Mouse (Mus musculus): ENCODE data around the gene Trmo. TPM values are rescaled to one million over a fixed set of nuclear protein-coding genes. Genes with fewer than 3 reads are reported as not detected.
A peak's percentile ranks its signal among the peaks of the same experiment; 100 is the strongest.

Trmo gene
- polyA plus RNA-seq (2012; rRNA removed), result 8.1 and 9.8 TPM in 2 replicates

- peak; percentile 99 for DNase-seq (ENCODE audit: low read depth)
- peak; percentile 96 for TF ChIP-seq POLR2A (IDR thresholded peaks at IDR 0.05; ENCODE audit: borderline replicate concordance, extremely low read depth, insufficient read depth, insufficient read length, poor library complexity, severe bottlenecking)
- TF ChIP-seq CTCF (IDR thresholded peaks at IDR 0.05; ENCODE audit: borderline replicate concordance, extremely low read depth, insufficient read depth, insufficient read length), result no peak
Observed at GRCm38 (mm10) chr4:46389013-46389611, at the start of gene Trmo. Gene Trmo, minus strand, starts transcription at chr4:46389437.

GRCm38 (mm10) chr4:46432339-46433036, 43.3 kb upstream of the Trmo start:
- no peak for DNase-seq (ENCODE audit: low read depth)
- TF ChIP-seq POLR2A (IDR thresholded peaks at IDR 0.05; ENCODE audit: borderline replicate concordance, extremely low read depth, insufficient read depth, insufficient read length, poor library complexity, severe bottlenecking), result no peak
- TF ChIP-seq CTCF (IDR thresholded peaks at IDR 0.05; ENCODE audit: borderline replicate concordance, extremely low read depth, insufficient read depth, insufficient read length), result no peak

- peak; percentile 91 for DNase-seq (ENCODE audit: low read depth)
- TF ChIP-seq CTCF (IDR thresholded peaks at IDR 0.05; ENCODE audit: borderline replicate concordance, extremely low read depth, insufficient read depth, insufficient read length), result no peak
- TF ChIP-seq POLR2A (IDR thresholded peaks at IDR 0.05; ENCODE audit: borderline replicate concordance, extremely low read depth, insufficient read depth, insufficient read length, poor library complexity, severe bottlenecking), result no peak
Observed at GRCm38 (mm10) chr4:46428903-46429499, 39.8 kb upstream of the Trmo start.

- no peak for DNase-seq (ENCODE audit: low read depth)
- TF ChIP-seq CTCF (IDR thresholded peaks at IDR 0.05; ENCODE audit: borderline replicate concordance, extremely low read depth, insufficient read depth, insufficient read length), result no peak
- TF ChIP-seq POLR2A (IDR thresholded peaks at IDR 0.05; ENCODE audit: borderline replicate concordance, extremely low read depth, insufficient read depth, insufficient read length, poor library complexity, severe bottlenecking), result no peak
Observed at GRCm38 (mm10) chr4:46422625-46423024, 33.4 kb upstream of the Trmo start.

GRCm38 (mm10) chr4:46418851-46419250, 29.6 kb upstream of the Trmo start:
- no peak for DNase-seq (ENCODE audit: low read depth)
- TF ChIP-seq CTCF (IDR thresholded peaks at IDR 0.05; ENCODE audit: borderline replicate concordance, extremely low read depth, insufficient read depth, insufficient read length) (no peak), POLR2A (IDR thresholded peaks at IDR 0.05; ENCODE audit: borderline replicate concordance, extremely low read depth, insufficient read depth, insufficient read length, poor library complexity, severe bottlenecking) (no peak)

- DNase-seq (ENCODE audit: low read depth), result no peak
- TF ChIP-seq CTCF (IDR thresholded peaks at IDR 0.05; ENCODE audit: borderline replicate concordance, extremely low read depth, insufficient read depth, insufficient read length), result peak; percentile 43; the same call in 1 of the 2 replicates
- no peak for TF ChIP-seq POLR2A (IDR thresholded peaks at IDR 0.05; ENCODE audit: borderline replicate concordance, extremely low read depth, insufficient read depth, insufficient read length, poor library complexity, severe bottlenecking)
Observed at GRCm38 (mm10) chr4:46417491-46417890, 28.3 kb upstream of the Trmo start.

- TF ChIP-seq CTCF (IDR thresholded peaks at IDR 0.05; ENCODE audit: borderline replicate concordance, extremely low read depth, insufficient read depth, insufficient read length), result no peak
- no peak for TF ChIP-seq POLR2A (IDR thresholded peaks at IDR 0.05; ENCODE audit: borderline replicate concordance, extremely low read depth, insufficient read depth, insufficient read length, poor library complexity, severe bottlenecking)
Observed at GRCm38 (mm10) chr4:46413406-46413805, 24.2 kb upstream of the Trmo start, which contains the start of gene Hemgn. Gene Hemgn, minus strand, starts transcription at chr4:46413506.

GRCm38 (mm10) chr4:46412113-46412512, 22.9 kb upstream of the Trmo start:
- TF ChIP-seq CTCF (IDR thresholded peaks at IDR 0.05; ENCODE audit: borderline replicate concordance, extremely low read depth, insufficient read depth, insufficient read length) (no peak), POLR2A (IDR thresholded peaks at IDR 0.05; ENCODE audit: borderline replicate concordance, extremely low read depth, insufficient read depth, insufficient read length, poor library complexity, severe bottlenecking) (no peak)
- no peak for DNase-seq (ENCODE audit: low read depth)

More at GRCm38 (mm10) chr4:46413406-46413805, 24.2 kb upstream of the Trmo start, which contains the start of gene Hemgn:
- no peak for DNase-seq (ENCODE audit: low read depth)

GRCm38 (mm10) chr4:46411489-46411888, 22.3 kb upstream of the Trmo start:
- DNase-seq (ENCODE audit: low read depth), result no peak
- TF ChIP-seq POLR2A (IDR thresholded peaks at IDR 0.05; ENCODE audit: borderline replicate concordance, extremely low read depth, insufficient read depth, insufficient read length, poor library complexity, severe bottlenecking) (no peak), CTCF (IDR thresholded peaks at IDR 0.05; ENCODE audit: borderline replicate concordance, extremely low read depth, insufficient read depth, insufficient read length) (no peak)

GRCm38 (mm10) chr4:46410677-46411076, 21.4 kb upstream of the Trmo start:
- TF ChIP-seq CTCF (IDR thresholded peaks at IDR 0.05; ENCODE audit: borderline replicate concordance, extremely low read depth, insufficient read depth, insufficient read length) (no peak), POLR2A (IDR thresholded peaks at IDR 0.05; ENCODE audit: borderline replicate concordance, extremely low read depth, insufficient read depth, insufficient read length, poor library complexity, severe bottlenecking) (no peak)
- DNase-seq (ENCODE audit: low read depth), result no peak

- no peak for DNase-seq (ENCODE audit: low read depth)
- TF ChIP-seq CTCF (IDR thresholded peaks at IDR 0.05; ENCODE audit: borderline replicate concordance, extremely low read depth, insufficient read depth, insufficient read length) (no peak), POLR2A (IDR thresholded peaks at IDR 0.05; ENCODE audit: borderline replicate concordance, extremely low read depth, insufficient read depth, insufficient read length, poor library complexity, severe bottlenecking) (no peak)
Observed at GRCm38 (mm10) chr4:46406966-46407703, 17.9 kb upstream of the Trmo start.

Data from brain, embryonic 14.5 days (tissue).